Mouse (Mus musculus): ENCODE measurements around the gene Mrps7. TPM values are rescaled to one million over a fixed set of nuclear protein-coding genes. Genes with fewer than 3 reads are reported as not detected.
"Not testable (repeated sequence)": the region's sequence is repeated elsewhere in the genome, so short reads cannot be mapped to it uniquely, and the experiment has no call there.

The Mrps7 gene
- polyA plus RNA-seq, 1 experiment from 2014 or later = 95.6 TPM

- ATAC-seq (ENCODE audit: insufficient read depth) = no peak
- TF ChIP-seq CTCF (IDR thresholded peaks at IDR 0.05; ENCODE audit: low read depth) = no peak
- Histone ChIP-seq H3K9ac (no peak overlapping the region), H3K36me3 (ENCODE audit: insufficient read depth) (peaks cover 20% of the 10 kb centered on the region), H3K27me3 (ENCODE audit: insufficient read depth, low read length) (no peaks in the 10 kb centered on the region), H3K4me1 (ENCODE audit: insufficient read depth) (no peaks in the 10 kb centered on the region), H3K27ac (ENCODE audit: low read depth) (no peak overlapping the region), H3K4me3 (ENCODE audit: low read depth, low read length) (no peak overlapping the region), H3K4me2 (no peak overlapping the region), H3K9me3 (ENCODE audit: low read depth, low read length) (no peaks in the 10 kb centered on the region)
- 48% methylated on average over 14 of the region's 14 CpGs for WGBS
- no peak for DNase-seq
Measured at GRCm38 (mm10) chr11:115640978-115641663, 37.4 kb downstream of the Mrps7 start.

GRCm38 (mm10) chr11:115641664-115642036, 37.9 kb downstream of the Mrps7 start:
- H3K4me1 ChIP-seq (ENCODE audit: insufficient read depth) = no peaks in the 10 kb centered on the region
- ATAC-seq (ENCODE audit: insufficient read depth) (no peak), DNase-seq (no peak)
- no peak for TF ChIP-seq CTCF (IDR thresholded peaks at IDR 0.05; ENCODE audit: low read depth)
- no peak overlapping the region for H3K9ac ChIP-seq
- peaks cover 26% of the 10 kb centered on the region for H3K36me3 ChIP-seq (ENCODE audit: insufficient read depth)
- no peaks in the 10 kb centered on the region for H3K27me3 ChIP-seq (ENCODE audit: insufficient read depth, low read length)
- H3K4me3 ChIP-seq (ENCODE audit: low read depth, low read length) = no peak overlapping the region
- H3K4me2 ChIP-seq = no peak overlapping the region
- H3K27ac ChIP-seq (ENCODE audit: low read depth) = no peak overlapping the region
- 88% methylated on average over 4 of the region's 4 CpGs for WGBS
- H3K9me3 ChIP-seq (ENCODE audit: low read depth, low read length) = no peaks in the 10 kb centered on the region

GRCm38 (mm10) chr11:115642705-115643104, 39.0 kb downstream of the Mrps7 start:
- TF ChIP-seq CTCF (IDR thresholded peaks at IDR 0.05; ENCODE audit: low read depth) = no peak
- no peaks in the 10 kb centered on the region for H3K27me3 ChIP-seq (ENCODE audit: insufficient read depth, low read length)
- no peak overlapping the region for H3K27ac ChIP-seq (ENCODE audit: low read depth)
- no peak overlapping the region for H3K4me3 ChIP-seq (ENCODE audit: low read depth, low read length)
- H3K36me3 ChIP-seq (ENCODE audit: insufficient read depth) = peaks cover 29% of the 10 kb centered on the region
- H3K4me2 ChIP-seq = no peak overlapping the region
- WGBS = 87% methylated on average over 2 of the region's 2 CpGs
- H3K4me1 ChIP-seq (ENCODE audit: insufficient read depth) = no peaks in the 10 kb centered on the region
- DNase-seq = no peak
- no peak overlapping the region for H3K9ac ChIP-seq
- H3K9me3 ChIP-seq (ENCODE audit: low read depth, low read length) = no peaks in the 10 kb centered on the region
- ATAC-seq (ENCODE audit: insufficient read depth) = no peak

- Histone ChIP-seq H3K9me3 (ENCODE audit: low read depth, low read length) (no peaks in the 10 kb centered on the region), H3K36me3 (ENCODE audit: insufficient read depth) (peaks cover 35% of the 10 kb centered on the region), H3K9ac (no peak overlapping the region), H3K4me3 (ENCODE audit: low read depth, low read length) (no peak overlapping the region), H3K27ac (ENCODE audit: low read depth) (no peak overlapping the region), H3K27me3 (ENCODE audit: insufficient read depth, low read length) (no peaks in the 10 kb centered on the region), H3K4me2 (no peak overlapping the region), H3K4me1 (ENCODE audit: insufficient read depth) (no peaks in the 10 kb centered on the region)
- no peak for DNase-seq
- TF ChIP-seq CTCF (IDR thresholded peaks at IDR 0.05; ENCODE audit: low read depth) = no peak
- 76% methylated on average over 10 of the region's 10 CpGs for WGBS
- no peak for ATAC-seq (ENCODE audit: insufficient read depth)
Measured at GRCm38 (mm10) chr11:115643265-115643664, 39.5 kb downstream of the Mrps7 start.

- WGBS = 89% methylated on average over 13 of the region's 13 CpGs
- H3K9me3 ChIP-seq (ENCODE audit: low read depth, low read length) = no peaks in the 10 kb centered on the region
- no peak overlapping the region for H3K4me3 ChIP-seq (ENCODE audit: low read depth, low read length)
- peaks cover 38% of the 10 kb centered on the region for H3K36me3 ChIP-seq (ENCODE audit: insufficient read depth)
- H3K27me3 ChIP-seq (ENCODE audit: insufficient read depth, low read length) = no peaks in the 10 kb centered on the region
- DNase-seq (no peak), ATAC-seq (ENCODE audit: insufficient read depth) (no peak)
- no peak for TF ChIP-seq CTCF (IDR thresholded peaks at IDR 0.05; ENCODE audit: low read depth)
- H3K4me1 ChIP-seq (ENCODE audit: insufficient read depth) = no peaks in the 10 kb centered on the region
- no peak overlapping the region for H3K27ac ChIP-seq (ENCODE audit: low read depth)
- H3K4me2 ChIP-seq = no peak overlapping the region
- no peak overlapping the region for H3K9ac ChIP-seq
Measured at GRCm38 (mm10) chr11:115644308-115644707, 40.6 kb downstream of the Mrps7 start.

- not testable (repeated sequence) for ATAC-seq (ENCODE audit: insufficient read depth); H3K9me3 ChIP-seq (ENCODE audit: low read depth, low read length); H3K9ac ChIP-seq; H3K4me3 ChIP-seq (ENCODE audit: low read depth, low read length); H3K4me2 ChIP-seq; H3K27me3 ChIP-seq (ENCODE audit: insufficient read depth, low read length); H3K4me1 ChIP-seq (ENCODE audit: insufficient read depth); H3K27ac ChIP-seq (ENCODE audit: low read depth)
- H3K36me3 ChIP-seq (ENCODE audit: insufficient read depth) = peaks cover 43% of the 10 kb centered on the region
- WGBS = 57% methylated on average over 14 of the region's 14 CpGs
- DNase-seq = peak; percentile 26
Measured at GRCm38 (mm10) chr11:115645498-115645897, 41.8 kb downstream of the Mrps7 start.

- Histone ChIP-seq H3K4me3 (ENCODE audit: low read depth, low read length) (no peak overlapping the region), H3K4me2 (no peak overlapping the region), H3K27me3 (ENCODE audit: insufficient read depth, low read length) (no peaks in the 10 kb centered on the region), H3K9ac (no peak overlapping the region), H3K36me3 (ENCODE audit: insufficient read depth) (peaks cover 43% of the 10 kb centered on the region), H3K9me3 (ENCODE audit: low read depth, low read length) (no peaks in the 10 kb centered on the region), H3K4me1 (ENCODE audit: insufficient read depth) (no peaks in the 10 kb centered on the region), H3K27ac (ENCODE audit: low read depth) (no peak overlapping the region)
- TF ChIP-seq CTCF (IDR thresholded peaks at IDR 0.05; ENCODE audit: low read depth) = no peak
- 85% methylated on average over 9 of the region's 9 CpGs for WGBS
- DNase-seq (no peak), ATAC-seq (ENCODE audit: insufficient read depth) (no peak)
Measured at GRCm38 (mm10) chr11:115646439-115646838, 42.7 kb downstream of the Mrps7 start.

All from lung, embryonic 14.5 days (tissue).